Mouse (Mus musculus) forebrain, postnatal 0 days (tissue): ENCODE measurements around the gene Ccdc130. TPM values are rescaled to one million over a fixed set of nuclear protein-coding genes. Genes with fewer than 3 reads are reported as not detected.
"Not testable (repeated sequence)": the region's sequence is repeated elsewhere in the genome, so short reads cannot be mapped to it uniquely, and the experiment has no call there.

ENCODE experiments used
- ATAC-seq: fragments of 200-750 bp; cut with Nextera tagmentation; 2 replicates; pipeline ENCODE4 v1.8.0; 2017; ENCODE audit warnings: mild to moderate bottlenecking, moderate library complexity
- DNase-seq: peaks from one replicate; pipeline ENCODE4 v3.0.0-alpha.2; 2015
- H3K27ac ChIP-seq: fragments of 300-500 bp; sonication (generic); 2 replicates; pipeline ENCODE4 v1.5.1; 2014; ENCODE audit warnings: low read depth, mild to moderate bottlenecking, antibody characterized with exemption, low read length, moderate library complexity, mixed read lengths
- H3K27me3 ChIP-seq: fragments of 300-500 bp; sonication (generic); 2 replicates; pipeline ENCODE4 v1.6.1; 2014; ENCODE audit warnings: mild to moderate bottlenecking, low read length, mixed read lengths; ENCODE audit not compliant: insufficient read depth
- H3K36me3 ChIP-seq: fragments of 300-500 bp; sonication (generic); 2 replicates; pipeline ENCODE4 v1.6.1; 2014; ENCODE audit warnings: mild to moderate bottlenecking, moderate library complexity; ENCODE audit not compliant: insufficient read depth
- H3K4me1 ChIP-seq: fragments of 300-500 bp; sonication (generic); 2 replicates; pipeline ENCODE4 v1.6.1; 2014; ENCODE audit warnings: antibody characterized with exemption; ENCODE audit not compliant: insufficient read depth
- H3K4me2 ChIP-seq: fragments of 300-500 bp; sonication (generic); 2 replicates; pipeline ENCODE4 v1.6.1; 2014; ENCODE audit warnings: low read depth, mild to moderate bottlenecking, moderate library complexity
- H3K4me3 ChIP-seq: fragments of 300-500 bp; sonication (generic); 2 replicates; pipeline ENCODE4 v1.5.1; 2014; ENCODE audit warnings: low read depth, low read length, mixed read lengths
- H3K9ac ChIP-seq: fragments of 300-500 bp; sonication (generic); 2 replicates; pipeline ENCODE4 v1.6.1; 2014; ENCODE audit warnings: mild to moderate bottlenecking
- H3K9me3 ChIP-seq: fragments of 300-500 bp; sonication (generic); 2 replicates; pipeline ENCODE4 v1.6.1; 2016; ENCODE audit warnings: low read length
- CTCF ChIP-seq: sonication (generic); IDR thresholded peaks from 2 replicates; pipeline ENCODE4 v1.5.1; 2016; ENCODE audit warnings: antibody characterized with exemption, control low read depth, low read depth
- WGBS: fragments of 180-500 bp; shearing (Covaris S2); extraction: QIAGEN DNeasy Blood & Tissue Kit; methylation state at CpG from one replicate; pipeline ENCODE4 v1.1.7; 2014; 5-methylcytosine and 5-hydroxymethylcytosine counted together
- polyA plus RNA-seq: library from polyadenylated mRNA; unstranded; fragments of >200 nt; fragmentation: Nextera tagmentation; extraction: Ambion mirVana; gene quantifications from 2 replicates; pipeline ENCODE4 v1.2.1, GENCODE M21; 2015
- total RNA-seq: library from RNA; depleted of rRNA; stranded (reverse); fragments of >200 nt; gene quantifications from 2 replicates; pipeline ENCODE4 v1.2.3, GENCODE M21; 2014

Gene Ccdc130
- total and polyA plus RNA-seq, 2 experiments from 2014 or later: 22.2 to 23.3 TPM

- not testable (repeated sequence) for H3K4me2 ChIP-seq, H3K27ac ChIP-seq, H3K9ac ChIP-seq, H3K4me1 ChIP-seq, ATAC-seq, H3K4me3 ChIP-seq, H3K9me3 ChIP-seq, H3K27me3 ChIP-seq, H3K36me3 ChIP-seq
- TF ChIP-seq CTCF: peak; percentile 58
- WGBS: 48% methylated on average over 5 of the region's 5 CpGs
- DNase-seq: peak; percentile 43
These were observed 15.5 kb upstream of the Ccdc130 start for GRCm38 (mm10) chr8:84285665-84286064.

- Histone ChIP-seq H3K9me3 (no peaks in the 10 kb centered on the region), H3K9ac (no peak overlapping the region), H3K27ac (no peak overlapping the region), H3K4me3 (no peak overlapping the region), H3K4me2 (no peak overlapping the region), H3K4me1 (no peaks in the 10 kb centered on the region), H3K36me3 (no peaks in the 10 kb centered on the region), H3K27me3 (no peaks in the 10 kb centered on the region)
- ATAC-seq: no peak
- WGBS: 33% methylated on average over 9 of the region's 9 CpGs
- TF ChIP-seq CTCF: no peak
- no peak for DNase-seq
These were observed 14.5 kb upstream of the Ccdc130 start for GRCm38 (mm10) chr8:84284608-84285063.

DNA sequence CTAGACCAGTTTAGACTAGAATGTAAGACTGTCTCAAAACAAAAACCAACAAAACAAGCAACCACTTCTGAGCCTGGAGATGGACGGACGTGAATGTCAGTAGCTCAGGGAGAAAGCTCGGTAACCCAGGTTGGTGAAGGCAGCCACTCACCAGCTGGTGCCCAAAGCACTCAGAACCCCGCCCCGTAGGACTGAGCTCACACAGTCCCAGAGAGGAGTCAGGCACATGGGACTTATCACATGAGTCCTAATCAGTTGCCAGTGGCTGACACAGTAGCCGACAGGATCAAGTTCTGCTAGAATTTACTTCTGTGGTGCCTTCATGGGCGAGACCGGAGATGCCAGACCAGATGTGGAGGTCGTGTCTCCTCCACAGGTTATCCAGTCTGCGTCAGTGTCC is 10.6 kb upstream of the Ccdc130 start:
- H3K27me3 ChIP-seq: no peaks in the 10 kb centered on the region
- 81% methylated on average over 10 of the region's 10 CpGs for WGBS
- no peak for TF ChIP-seq CTCF
- no peaks in the 10 kb centered on the region for H3K9me3 ChIP-seq
- no peak overlapping the region for H3K9ac ChIP-seq
- no peak overlapping the region for H3K4me2 ChIP-seq
- no peak overlapping the region for H3K27ac ChIP-seq
- no peak overlapping the region for H3K4me3 ChIP-seq
- no peaks in the 10 kb centered on the region for H3K36me3 ChIP-seq
- no peak for ATAC-seq
- no peaks in the 10 kb centered on the region for H3K4me1 ChIP-seq
- no peak for DNase-seq

DNA sequence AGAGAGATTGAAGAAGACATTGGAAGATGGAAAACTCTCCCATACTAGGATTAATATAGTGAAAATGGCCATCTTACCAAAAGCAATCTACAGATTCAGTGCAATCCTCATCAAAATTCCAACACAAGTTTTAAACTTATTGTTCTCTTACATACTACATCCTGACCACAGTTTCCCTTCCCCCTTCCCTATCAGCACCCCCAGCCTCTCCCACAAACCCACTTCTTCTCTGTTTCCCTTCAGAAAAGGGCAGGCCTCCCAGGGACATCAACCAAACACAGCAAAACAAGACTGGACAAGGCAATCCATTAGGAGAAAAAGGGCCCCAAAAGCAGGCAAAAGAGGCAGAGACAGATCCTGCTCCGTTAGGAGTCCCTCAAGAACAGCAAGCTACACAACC is 6.3 kb upstream of the Ccdc130 start:
- Histone ChIP-seq H3K27ac (no peak overlapping the region), H3K4me1 (no peaks in the 10 kb centered on the region), H3K9me3 (no peaks in the 10 kb centered on the region), H3K27me3 (no peaks in the 10 kb centered on the region), H3K4me3 (no peak overlapping the region), H3K36me3 (no peaks in the 10 kb centered on the region), H3K4me2 (no peak overlapping the region), H3K9ac (no peak overlapping the region)
- TF ChIP-seq CTCF: no peak
- 75% methylated on average over 1 of the region's 1 CpGs for WGBS
- no peak for DNase-seq
- no peak for ATAC-seq

DNA sequence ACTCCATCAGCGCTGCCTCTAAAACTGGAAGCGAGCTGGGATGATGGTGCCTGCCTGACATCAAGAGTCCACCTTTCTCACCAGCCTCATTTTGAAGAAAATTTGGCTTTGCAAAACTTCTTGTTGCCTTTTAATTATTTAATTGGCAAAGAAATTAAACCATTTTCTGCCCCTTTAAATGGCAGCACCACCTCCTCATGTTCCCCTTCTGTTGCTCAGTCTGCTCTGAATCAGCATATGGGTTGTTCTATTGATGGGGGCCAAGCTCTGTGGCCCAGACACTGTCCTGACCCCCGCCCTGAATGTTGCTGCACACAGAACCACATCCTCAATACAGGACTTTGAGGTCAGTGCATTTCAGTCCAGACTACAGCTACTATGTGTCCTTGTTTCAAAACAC is 3.8 kb upstream of the Ccdc130 start:
- WGBS: 72% methylated on average over 3 of the region's 3 CpGs
- no peaks in the 10 kb centered on the region for H3K36me3 ChIP-seq
- no peak overlapping the region for H3K9ac ChIP-seq
- no peak overlapping the region for H3K4me3 ChIP-seq
- DNase-seq: no peak
- no peak for ATAC-seq
- no peak overlapping the region for H3K4me2 ChIP-seq
- H3K4me1 ChIP-seq: peaks cover 11% of the 10 kb centered on the region; the same call in 1 of the 2 replicates
- H3K27me3 ChIP-seq: no peaks in the 10 kb centered on the region
- TF ChIP-seq CTCF: no peak
- no peaks in the 10 kb centered on the region for H3K9me3 ChIP-seq
- no peak overlapping the region for H3K27ac ChIP-seq

DNA sequence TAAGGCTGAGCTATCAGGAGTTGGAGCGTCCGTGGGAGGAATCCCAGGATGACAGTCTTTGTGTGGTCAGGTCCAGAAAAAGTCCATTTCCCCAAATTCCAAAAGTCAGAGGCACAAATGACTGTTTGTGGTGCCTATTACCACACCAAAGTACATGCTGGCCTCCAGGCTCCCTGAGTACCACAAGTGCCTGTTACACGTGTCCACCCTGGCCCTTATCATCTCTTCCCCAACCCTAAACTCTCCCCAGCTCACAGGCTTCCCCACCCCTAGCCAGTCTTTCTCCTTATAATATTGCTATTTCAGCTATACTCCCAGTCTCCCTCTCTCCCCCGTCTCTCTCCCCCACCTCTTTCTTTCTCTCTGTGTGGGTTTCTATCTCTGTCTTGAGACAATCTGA is 2.1 kb upstream of the Ccdc130 start:
- Histone ChIP-seq H3K4me3 (no peak overlapping the region), H3K36me3 (peaks cover 2% of the 10 kb centered on the region; the same call in 1 of the 2 replicates), H3K4me2 (no peak overlapping the region), H3K27ac (no peak overlapping the region), H3K9me3 (no peaks in the 10 kb centered on the region), H3K4me1 (peaks cover 11% of the 10 kb centered on the region; the same call in 1 of the 2 replicates), H3K27me3 (no peaks in the 10 kb centered on the region), H3K9ac (no peak overlapping the region)
- WGBS: 92% methylated on average over 4 of the region's 4 CpGs
- no peak for ATAC-seq
- TF ChIP-seq CTCF: no peak
- DNase-seq: no peak

DNA sequence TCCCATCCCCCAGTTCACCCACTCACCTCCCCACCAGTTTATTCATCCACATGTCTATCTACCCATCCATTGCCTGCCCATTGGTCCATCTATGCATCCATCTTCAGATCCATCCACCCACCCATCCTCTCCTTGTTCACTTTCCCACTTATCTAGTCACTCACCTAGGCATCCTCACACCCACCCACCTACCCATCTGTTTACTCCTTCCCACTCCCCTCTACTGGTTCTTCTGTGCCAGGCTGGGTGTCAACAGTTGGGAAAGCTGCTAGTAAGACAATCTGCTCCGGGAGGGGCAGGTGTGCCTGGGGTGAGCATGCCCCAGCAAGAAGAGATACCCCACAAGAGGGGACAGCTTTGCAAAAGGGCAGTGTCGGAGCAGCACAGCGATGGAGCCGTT is 9.1 kb downstream of the Ccdc130 start:
- Histone ChIP-seq H3K9me3 (no peaks in the 10 kb centered on the region), H3K4me2 (no peak overlapping the region), H3K4me3 (no peak overlapping the region), H3K27me3 (no peaks in the 10 kb centered on the region), H3K4me1 (peaks cover 6% of the 10 kb centered on the region; the same call in 1 of the 2 replicates), H3K36me3 (peaks cover 76% of the 10 kb centered on the region), H3K27ac (no peak overlapping the region), H3K9ac (no peak overlapping the region)
- no peak for TF ChIP-seq CTCF
- DNase-seq: no peak
- WGBS: 93% methylated on average over 4 of the region's 4 CpGs
- no peak for ATAC-seq
